Mouse (Mus musculus): ENCODE data around the gene H2-T22. TPM values are rescaled to one million over a fixed set of nuclear protein-coding genes. Genes with fewer than 3 reads are reported as not detected.
"Not testable (repeated sequence)": the region's sequence is repeated elsewhere in the genome, so short reads cannot be mapped to it uniquely, and the experiment has no call there.

H2-T22 gene
- polyA plus RNA-seq (2012; rRNA removed) (6.8 and 7.9 TPM in 2 replicates), polyA plus RNA-seq (2014; fragmentation: Nextera tagmentation; extraction: Ambion mirVana) (9.8 and 10.6 TPM in 2 replicates)

GRCm38 (mm10) chr17:36042610-36043169, at the start of gene H2-T22, which contains the start of gene Gm6034:
Gene H2-T22 (minus strand): TSS chr17:36042747.
Gene Gm6034 (plus strand): TSS chr17:36042961.
- H3K27me3 ChIP-seq (ENCODE audit: control insufficient read depth, insufficient read depth, low read length); H3K9me3 ChIP-seq (ENCODE audit: control insufficient read depth, low read length); H3K4me1 ChIP-seq (replicated peaks; ENCODE audit: control insufficient read depth in 2 of 2, insufficient read depth in 2 of 2, low read length in 1 of 2); H3K36me3 ChIP-seq (replicated peaks; ENCODE audit: control insufficient read depth, insufficient read depth, low read depth): not testable (repeated sequence)
- Histone ChIP-seq H3K4me3 (ENCODE audit: insufficient read depth in 1 of 2, low read depth in 2 of 2, low read length in 2 of 2) (peak within 1 kb of the TSS; percentile 56 to 86), H3K4me2 (ENCODE audit: low read depth) (peak within 1 kb of the TSS; percentile 74), H3K27ac (peak within 1 kb of the TSS; percentile 18; the same call in 1 of the 2 replicates), H3K9ac (replicated peaks) (peak within 1 kb of the TSS; percentile 58)
- DNase-seq (ENCODE audit: low read depth in 3 of 3, low spot score in 3 of 3) (peak; percentile 85 to 91 (median 89)), ATAC-seq (ENCODE audit: insufficient read depth) (peak; percentile 90)
- 1% methylated on average over 12 of the region's 12 CpGs for WGBS (ENCODE audit: insufficient replicate concordance)

- not testable (repeated sequence) for H3K9me3 ChIP-seq (ENCODE audit: control insufficient read depth, low read length); H3K4me1 ChIP-seq (replicated peaks; ENCODE audit: control insufficient read depth in 2 of 2, insufficient read depth in 2 of 2, low read length in 1 of 2); H3K27ac ChIP-seq; ATAC-seq (ENCODE audit: insufficient read depth); H3K9ac ChIP-seq (replicated peaks); H3K36me3 ChIP-seq (replicated peaks; ENCODE audit: control insufficient read depth, insufficient read depth, low read depth); H3K4me3 ChIP-seq (ENCODE audit: insufficient read depth in 1 of 2, low read depth in 2 of 2, low read length in 2 of 2); DNase-seq (ENCODE audit: low read depth in 3 of 3, low spot score in 3 of 3); H3K27me3 ChIP-seq (ENCODE audit: control insufficient read depth, insufficient read depth, low read length); H3K4me2 ChIP-seq (ENCODE audit: low read depth)
- WGBS (ENCODE audit: insufficient replicate concordance) = no CpG with 5 or more reads among the region's 2 CpGs
Observed at GRCm38 (mm10) chr17:36091933-36092332, 49.4 kb upstream of the H2-T22 start.

GRCm38 (mm10) chr17:36085976-36086375, 43.4 kb upstream of the H2-T22 start:
- H3K4me3 ChIP-seq (ENCODE audit: insufficient read depth in 1 of 2, low read depth in 2 of 2, low read length in 2 of 2); H3K9ac ChIP-seq (replicated peaks); ATAC-seq (ENCODE audit: insufficient read depth); H3K9me3 ChIP-seq (ENCODE audit: control insufficient read depth, low read length); H3K4me1 ChIP-seq (replicated peaks; ENCODE audit: control insufficient read depth in 2 of 2, insufficient read depth in 2 of 2, low read length in 1 of 2); DNase-seq (ENCODE audit: low read depth in 3 of 3, low spot score in 3 of 3); H3K36me3 ChIP-seq (replicated peaks; ENCODE audit: control insufficient read depth, insufficient read depth, low read depth); H3K27ac ChIP-seq; H3K4me2 ChIP-seq (ENCODE audit: low read depth): not testable (repeated sequence)
- WGBS (ENCODE audit: insufficient replicate concordance) = 49% methylated on average over 1 of the region's 1 CpGs
- peaks cover 29% of the 10 kb centered on the region for H3K27me3 ChIP-seq (ENCODE audit: control insufficient read depth, insufficient read depth, low read length)

GRCm38 (mm10) chr17:36083870-36084451, 41.4 kb upstream of the H2-T22 start:
- peak overlapping the region; percentile 49 to 56 for H3K4me3 ChIP-seq (ENCODE audit: insufficient read depth in 1 of 2, low read depth in 2 of 2, low read length in 2 of 2)
- H3K4me1 ChIP-seq (replicated peaks; ENCODE audit: control insufficient read depth in 2 of 2, insufficient read depth in 2 of 2, low read length in 1 of 2) = no peaks in the 10 kb centered on the region
- peak overlapping the region; percentile 71 for H3K4me2 ChIP-seq (ENCODE audit: low read depth)
- no peak overlapping the region for H3K9ac ChIP-seq (replicated peaks)
- H3K27ac ChIP-seq = no peak overlapping the region
- H3K36me3 ChIP-seq (replicated peaks; ENCODE audit: control insufficient read depth, insufficient read depth, low read depth) = no peaks in the 10 kb centered on the region
- no peak for ATAC-seq (ENCODE audit: insufficient read depth)
- TF ChIP-seq CTCF (IDR thresholded peaks at IDR 0.05; ENCODE audit: low read depth) = no peak
- TF ChIP-seq EP300 (IDR thresholded peaks at IDR 0.05; ENCODE audit: low read depth) = no peak
- WGBS (ENCODE audit: insufficient replicate concordance) = 1% methylated on average over 42 of the region's 42 CpGs
- no peaks in the 10 kb centered on the region for H3K9me3 ChIP-seq (ENCODE audit: control insufficient read depth, low read length)
- no peak for DNase-seq (ENCODE audit: low read depth in 3 of 3, low spot score in 3 of 3)
- H3K27me3 ChIP-seq (ENCODE audit: control insufficient read depth, insufficient read depth, low read length) = peaks cover 29% of the 10 kb centered on the region

- WGBS (ENCODE audit: insufficient replicate concordance) = under 1% methylated on average over 46 of the region's 46 CpGs
Observed at GRCm38 (mm10) chr17:36083266-36083869, 40.8 kb upstream of the H2-T22 start.

GRCm38 (mm10) chr17:36082519-36083232, 40.1 kb upstream of the H2-T22 start:
- not testable (repeated sequence) for DNase-seq (ENCODE audit: low read depth in 3 of 3, low spot score in 3 of 3); ATAC-seq (ENCODE audit: insufficient read depth)

More at GRCm38 (mm10) chr17:36083266-36083869, 40.8 kb upstream of the H2-T22 start:
- no peak for TF ChIP-seq EP300 (IDR thresholded peaks at IDR 0.05; ENCODE audit: low read depth)
- no peak for TF ChIP-seq CTCF (IDR thresholded peaks at IDR 0.05; ENCODE audit: low read depth)
- H3K27me3 ChIP-seq (ENCODE audit: control insufficient read depth, insufficient read depth, low read length) = peaks cover 29% of the 10 kb centered on the region
- H3K9ac ChIP-seq (replicated peaks) = no peak overlapping the region
- peak overlapping the region; percentile 71 for H3K4me2 ChIP-seq (ENCODE audit: low read depth)
- ATAC-seq (ENCODE audit: insufficient read depth) (no peak), DNase-seq (ENCODE audit: low read depth in 3 of 3, low spot score in 3 of 3) (no peak)
- H3K4me1 ChIP-seq (replicated peaks; ENCODE audit: control insufficient read depth in 2 of 2, insufficient read depth in 2 of 2, low read length in 1 of 2) = no peaks in the 10 kb centered on the region
- peak overlapping the region; percentile 49 to 56 for H3K4me3 ChIP-seq (ENCODE audit: insufficient read depth in 1 of 2, low read depth in 2 of 2, low read length in 2 of 2)
- H3K36me3 ChIP-seq (replicated peaks; ENCODE audit: control insufficient read depth, insufficient read depth, low read depth) = no peaks in the 10 kb centered on the region
- no peaks in the 10 kb centered on the region for H3K9me3 ChIP-seq (ENCODE audit: control insufficient read depth, low read length)
- no peak overlapping the region for H3K27ac ChIP-seq

GRCm38 (mm10) chr17:36081901-36082300, 39.4 kb upstream of the H2-T22 start:
- not testable (repeated sequence) for ATAC-seq (ENCODE audit: insufficient read depth); H3K27ac ChIP-seq; H3K4me3 ChIP-seq (ENCODE audit: insufficient read depth in 1 of 2, low read depth in 2 of 2, low read length in 2 of 2); H3K9ac ChIP-seq (replicated peaks); H3K4me2 ChIP-seq (ENCODE audit: low read depth); H3K9me3 ChIP-seq (ENCODE audit: control insufficient read depth, low read length); H3K36me3 ChIP-seq (replicated peaks; ENCODE audit: control insufficient read depth, insufficient read depth, low read depth); DNase-seq (ENCODE audit: low read depth in 3 of 3, low spot score in 3 of 3); H3K4me1 ChIP-seq (replicated peaks; ENCODE audit: control insufficient read depth in 2 of 2, insufficient read depth in 2 of 2, low read length in 1 of 2)
- peaks cover 29% of the 10 kb centered on the region for H3K27me3 ChIP-seq (ENCODE audit: control insufficient read depth, insufficient read depth, low read length)

More at GRCm38 (mm10) chr17:36082519-36083232, 40.1 kb upstream of the H2-T22 start:
- H3K4me3 ChIP-seq (ENCODE audit: insufficient read depth in 1 of 2, low read depth in 2 of 2, low read length in 2 of 2); H3K36me3 ChIP-seq (replicated peaks; ENCODE audit: control insufficient read depth, insufficient read depth, low read depth); H3K9ac ChIP-seq (replicated peaks); H3K4me1 ChIP-seq (replicated peaks; ENCODE audit: control insufficient read depth in 2 of 2, insufficient read depth in 2 of 2, low read length in 1 of 2); H3K27ac ChIP-seq; H3K9me3 ChIP-seq (ENCODE audit: control insufficient read depth, low read length): not testable (repeated sequence)
- Histone ChIP-seq H3K27me3 (ENCODE audit: control insufficient read depth, insufficient read depth, low read length) (peaks cover 29% of the 10 kb centered on the region), H3K4me2 (ENCODE audit: low read depth) (peak overlapping the region; percentile 71; the same call in 1 of the 2 replicates)
- 28% methylated on average over 5 of the region's 6 CpGs for WGBS (ENCODE audit: insufficient replicate concordance)

Measured in liver, embryonic 14.5 days (tissue).